Mouse (Mus musculus) kidney, postnatal 0 days (tissue): Measurements from ENCODE around the gene Cage1. TPM values are rescaled to one million over a fixed set of nuclear protein-coding genes. Genes with fewer than 3 reads are reported as not detected.

Experiments used
- ATAC-seq: fragments of 200-750 bp; cut with Nextera tagmentation; replicated peaks from 2 replicates; pipeline ENCODE4 v1.8.0; 2017; ENCODE audit warnings: low read depth, moderate number of reproducible peaks, moderate TSS enrichment, moderate library complexity; ENCODE audit not compliant: low FRiP score
- DNase-seq: peaks from one replicate; pipeline ENCODE4 v3.0.0-alpha.2; 2016; ENCODE audit warnings: low spot score
- H3K27ac ChIP-seq: fragments of 300-500 bp; sonication (generic); 2 replicates; pipeline ENCODE4 v1.5.1; 2014; ENCODE audit warnings: mild to moderate bottlenecking
- H3K27me3 ChIP-seq: fragments of 300-500 bp; sonication (generic); 2 replicates; pipeline ENCODE4 v1.6.1; 2014; ENCODE audit warnings: low read length, mixed read lengths; ENCODE audit not compliant: insufficient read depth
- H3K36me3 ChIP-seq: fragments of 300-500 bp; sonication (generic); 2 replicates; pipeline ENCODE4 v1.6.1; 2014; ENCODE audit warnings: low read length, mixed read lengths; ENCODE audit not compliant: insufficient read depth
- H3K4me1 ChIP-seq: fragments of 300-500 bp; sonication (generic); replicated peaks from 2 replicates; pipeline ENCODE4 v1.6.1; 2014; ENCODE audit warnings: antibody characterized with exemption, low read length, mixed read lengths; ENCODE audit not compliant: insufficient read depth
- H3K4me2 ChIP-seq: fragments of 300-500 bp; sonication (generic); 2 replicates; pipeline ENCODE4 v1.6.1; 2014; ENCODE audit warnings: mild to moderate bottlenecking, low read length, moderate library complexity, mixed read lengths
- H3K4me3 ChIP-seq: fragments of 300-500 bp; sonication (generic); replicated peaks from 2 replicates; pipeline ENCODE4 v1.5.1; 2014; ENCODE audit warnings: low read depth, low read length
- H3K9ac ChIP-seq: fragments of 300-500 bp; sonication (generic); 2 replicates; pipeline ENCODE4 v1.6.1; 2014; ENCODE audit warnings: low read depth, low read length
- H3K9me3 ChIP-seq: fragments of 300-500 bp; sonication (generic); replicated peaks from 2 replicates; pipeline ENCODE4 v1.6.1; 2016; ENCODE audit warnings: low read length, inconsistent platforms, mixed read lengths
- CTCF ChIP-seq: IDR thresholded peaks from 2 replicates; pipeline ENCODE4 v1.5.1; 2016; ENCODE audit warnings: antibody characterized with exemption, low read depth, mild to moderate bottlenecking, moderate library complexity
- WGBS: fragments of 180-500 bp; shearing (Covaris S2); extraction: QIAGEN DNeasy Blood & Tissue Kit; methylation state at CpG from one replicate; pipeline ENCODE4 v1.1.7; 2014; 5-methylcytosine and 5-hydroxymethylcytosine counted together
- polyA plus RNA-seq: library from polyadenylated mRNA; unstranded; fragments of >200 nt; fragmentation: Nextera tagmentation; extraction: Ambion mirVana; gene quantifications from 2 replicates; pipeline ENCODE4 v1.2.1, GENCODE M21; 2015

Cage1 gene
- polyA plus RNA-seq, 1 experiment from 2014 or later = 2.0 TPM

- Histone ChIP-seq H3K4me2 (no peak overlapping the region), H3K4me3 (no peak overlapping the region), H3K9ac (no peak overlapping the region), H3K9me3 (no peaks in the 10 kb centered on the region), H3K36me3 (peaks cover 63% of the 10 kb centered on the region), H3K27me3 (no peaks in the 10 kb centered on the region), H3K4me1 (no peaks in the 10 kb centered on the region), H3K27ac (no peak overlapping the region)
- TF ChIP-seq CTCF = no peak
- WGBS = 92% methylated on average over 5 of the region's 5 CpGs
- no peak for ATAC-seq
- DNase-seq = no peak
These were observed 55.8 kb downstream of the Cage1 start for GRCm38 (mm10) chr13:37981063-37981462.

- DNase-seq (no peak), ATAC-seq (no peak)
- Histone ChIP-seq H3K27ac (no peak overlapping the region), H3K27me3 (no peaks in the 10 kb centered on the region), H3K9me3 (no peaks in the 10 kb centered on the region), H3K36me3 (peaks cover 59% of the 10 kb centered on the region), H3K4me1 (no peaks in the 10 kb centered on the region), H3K4me2 (no peak overlapping the region), H3K4me3 (no peak overlapping the region), H3K9ac (no peak overlapping the region)
- no peak for TF ChIP-seq CTCF
- 92% methylated on average over 10 of the region's 10 CpGs for WGBS
These were observed 56.5 kb downstream of the Cage1 start for GRCm38 (mm10) chr13:37980346-37980745.

GRCm38 (mm10) chr13:37979506-37979905, 57.4 kb downstream of the Cage1 start:
- H3K4me1 ChIP-seq = no peaks in the 10 kb centered on the region
- DNase-seq (no peak), ATAC-seq (no peak)
- H3K9me3 ChIP-seq = no peaks in the 10 kb centered on the region
- H3K36me3 ChIP-seq = peaks cover 54% of the 10 kb centered on the region
- H3K4me2 ChIP-seq = no peak overlapping the region
- H3K27me3 ChIP-seq = no peaks in the 10 kb centered on the region
- no peak overlapping the region for H3K9ac ChIP-seq
- TF ChIP-seq CTCF = no peak
- H3K4me3 ChIP-seq = no peak overlapping the region
- no peak overlapping the region for H3K27ac ChIP-seq
- WGBS = 94% methylated on average over 12 of the region's 12 CpGs

- Histone ChIP-seq H3K4me3 (no peak overlapping the region), H3K4me2 (no peak overlapping the region), H3K36me3 (0 out of 2 replicates have a peak, but pooled peaks cover 20% of the 10 kb centered on the region), H3K27ac (no peak overlapping the region), H3K9me3 (no peaks in the 10 kb centered on the region), H3K4me1 (no peaks in the 10 kb centered on the region), H3K9ac (no peak overlapping the region), H3K27me3 (no peaks in the 10 kb centered on the region)
- ATAC-seq = no peak
- TF ChIP-seq CTCF = no peak
- 82% methylated on average over 5 of the region's 5 CpGs for WGBS
- no peak for DNase-seq
These were observed 62.1 kb downstream of the Cage1 start for GRCm38 (mm10) chr13:37974731-37975130.

GRCm38 (mm10) chr13:37974036-37974435, 62.8 kb downstream of the Cage1 start:
- Histone ChIP-seq H3K9me3 (no peaks in the 10 kb centered on the region), H3K27ac (no peak overlapping the region), H3K4me1 (peaks cover 1% of the 10 kb centered on the region; the same call in 1 of the 2 replicates), H3K9ac (no peak overlapping the region), H3K36me3 (0 out of 2 replicates have a peak, but pooled peaks cover 15% of the 10 kb centered on the region), H3K4me3 (no peak overlapping the region), H3K4me2 (no peak overlapping the region), H3K27me3 (no peaks in the 10 kb centered on the region)
- no peak for DNase-seq
- ATAC-seq = no peak
- TF ChIP-seq CTCF = no peak
- 86% methylated on average over 6 of the region's 6 CpGs for WGBS

GRCm38 (mm10) chr13:37970887-37971530, 65.9 kb downstream of the Cage1 start:
- Histone ChIP-seq H3K27me3 (no peaks in the 10 kb centered on the region), H3K4me1 (peaks cover 19% of the 10 kb centered on the region), H3K9me3 (no peaks in the 10 kb centered on the region), H3K4me3 (no peak overlapping the region), H3K27ac (no peak overlapping the region), H3K36me3 (no peaks in the 10 kb centered on the region), H3K4me2 (no peak overlapping the region), H3K9ac (no peak overlapping the region)
- ATAC-seq (no peak), DNase-seq (no peak)
- peak; percentile 53; the same call in 1 of the 2 replicates for TF ChIP-seq CTCF
- WGBS = 56% methylated on average over 11 of the region's 11 CpGs

GRCm38 (mm10) chr13:37969988-37970387, 66.9 kb downstream of the Cage1 start:
- Histone ChIP-seq H3K9me3 (no peaks in the 10 kb centered on the region), H3K36me3 (no peaks in the 10 kb centered on the region), H3K27me3 (no peaks in the 10 kb centered on the region), H3K4me1 (peaks cover 29% of the 10 kb centered on the region), H3K4me3 (no peak overlapping the region), H3K9ac (no peak overlapping the region), H3K27ac (no peak overlapping the region), H3K4me2 (no peak overlapping the region)
- TF ChIP-seq CTCF = no peak
- no peak for DNase-seq
- ATAC-seq = no peak
- WGBS = 68% methylated on average over 8 of the region's 8 CpGs
